Mouse (Mus musculus): Measurements from ENCODE around the gene Zfp672. TPM values are rescaled to one million over a fixed set of nuclear protein-coding genes. Genes with fewer than 3 reads are reported as not detected.
"Not testable (repeated sequence)": the region's sequence is repeated elsewhere in the genome, so short reads cannot be mapped to it uniquely, and the experiment has no call there.

Zfp672 gene
- 30.8 and 38.3 TPM in 2 replicates for polyA plus RNA-seq (2012; rRNA removed)

DNA sequence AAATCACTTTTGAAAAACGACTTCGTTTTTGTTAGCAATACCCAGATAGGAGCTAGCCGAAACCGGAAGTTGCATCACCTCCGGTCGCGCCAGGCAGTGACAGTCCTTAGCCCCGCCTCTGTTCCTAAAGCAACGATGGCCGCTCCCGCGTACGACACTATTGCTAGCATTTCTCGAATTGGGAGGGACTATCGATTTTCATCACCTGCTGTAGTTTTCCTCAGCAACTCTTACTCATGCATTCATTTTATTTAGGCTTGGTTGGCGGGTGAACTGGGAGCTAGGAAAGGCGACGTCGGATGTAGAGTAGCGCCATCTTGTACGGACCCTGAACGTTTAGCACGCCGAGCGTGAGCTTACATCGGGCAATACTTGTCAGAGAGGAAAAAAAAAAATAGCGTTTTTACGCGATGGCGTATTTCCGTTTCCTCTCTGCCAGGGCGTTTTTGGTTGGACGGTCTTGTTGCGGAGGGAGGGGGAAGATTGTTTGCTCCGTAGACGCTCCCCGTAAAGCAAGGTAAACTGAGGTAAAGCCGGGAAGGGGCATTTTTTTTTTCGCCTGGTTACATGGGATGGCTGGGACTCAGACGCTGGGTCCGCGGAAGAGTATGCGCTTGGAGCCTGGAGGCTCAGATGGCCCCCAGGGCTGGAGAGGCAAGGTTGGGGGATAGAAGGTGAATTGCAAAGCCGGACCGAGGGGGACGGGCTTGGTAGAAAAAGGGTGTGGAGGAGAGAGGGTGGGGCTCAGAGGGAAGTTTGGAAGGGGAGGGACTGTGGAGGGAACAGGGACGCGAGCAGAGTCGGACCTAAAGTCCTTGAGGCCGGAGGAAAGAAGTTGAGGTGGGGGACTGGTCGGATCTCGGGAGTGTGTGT lies at the start of gene Zfp672, which contains the start of gene Sh3bp5l:
Gene Zfp672 (minus strand): TSS at position 64 of the 873 bp plus-strand sequence.
Gene Sh3bp5l (plus strand): TSS at position 449 of the 873 bp plus-strand sequence.
- Histone ChIP-seq H3K27ac (ENCODE audit: insufficient read depth, low read depth, low read length) (peak within 1 kb of the TSS; percentile 91), H3K4me3 (ENCODE audit: insufficient read depth, low read depth, low read length) (peak within 1 kb of the TSS; percentile 72), H3K27me3 (replicated peaks; ENCODE audit: control insufficient read depth, insufficient read depth, low read length) (no peaks in the 10 kb centered on the region), H3K4me1 (ENCODE audit: control insufficient read depth, insufficient read depth, low read length) (peaks cover 8% of the 10 kb centered on the region), H3K36me3 (ENCODE audit: control insufficient read depth, insufficient read depth, low read length) (no peaks in the 10 kb centered on the region)
- under 1% methylated on average over 52 of the region's 52 CpGs for WGBS
- TF ChIP-seq CTCF (conservative IDR thresholded peaks at IDR 0.05; ENCODE audit: insufficient read depth, insufficient read length, low read depth, low read length) (no peak), POLR2A (IDR thresholded peaks at IDR 0.05; ENCODE audit: low read depth, low read length) (no peak)
- peak; percentile 97 for DNase-seq

DNA sequence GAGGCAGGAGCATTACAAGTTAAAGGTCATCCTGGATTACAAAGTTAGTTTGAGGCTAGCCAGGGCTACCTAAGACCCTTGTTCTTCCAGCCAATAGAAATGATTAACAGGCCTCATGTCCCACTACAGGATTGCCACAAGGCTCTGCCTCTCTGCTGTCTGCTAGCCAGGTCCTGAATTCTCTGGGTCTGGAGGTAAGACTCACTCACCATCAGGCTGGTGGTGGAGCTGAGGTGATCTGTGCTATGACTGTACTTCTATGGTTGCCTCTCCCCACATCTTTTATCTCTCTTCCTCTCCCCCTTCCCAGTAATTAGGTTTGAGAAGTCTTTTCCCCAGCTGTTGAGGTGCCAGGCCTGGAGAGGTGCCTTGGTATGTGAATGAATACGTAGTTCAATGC lies 49.4 kb upstream of the Zfp672 start:
- TF ChIP-seq CTCF (conservative IDR thresholded peaks at IDR 0.05; ENCODE audit: insufficient read depth, insufficient read length, low read depth, low read length) (no peak), POLR2A (IDR thresholded peaks at IDR 0.05; ENCODE audit: low read depth, low read length) (no peak)
- H3K27me3 ChIP-seq (replicated peaks; ENCODE audit: control insufficient read depth, insufficient read depth, low read length) = no peaks in the 10 kb centered on the region
- 92% methylated on average over 1 of the region's 1 CpGs for WGBS
- H3K4me3 ChIP-seq (ENCODE audit: insufficient read depth, low read depth, low read length) = no peak overlapping the region
- no peaks in the 10 kb centered on the region for H3K36me3 ChIP-seq (ENCODE audit: control insufficient read depth, insufficient read depth, low read length)
- no peak overlapping the region for H3K27ac ChIP-seq (ENCODE audit: insufficient read depth, low read depth, low read length)
- no peaks in the 10 kb centered on the region for H3K4me1 ChIP-seq (ENCODE audit: control insufficient read depth, insufficient read depth, low read length)
- no peak for DNase-seq

DNA sequence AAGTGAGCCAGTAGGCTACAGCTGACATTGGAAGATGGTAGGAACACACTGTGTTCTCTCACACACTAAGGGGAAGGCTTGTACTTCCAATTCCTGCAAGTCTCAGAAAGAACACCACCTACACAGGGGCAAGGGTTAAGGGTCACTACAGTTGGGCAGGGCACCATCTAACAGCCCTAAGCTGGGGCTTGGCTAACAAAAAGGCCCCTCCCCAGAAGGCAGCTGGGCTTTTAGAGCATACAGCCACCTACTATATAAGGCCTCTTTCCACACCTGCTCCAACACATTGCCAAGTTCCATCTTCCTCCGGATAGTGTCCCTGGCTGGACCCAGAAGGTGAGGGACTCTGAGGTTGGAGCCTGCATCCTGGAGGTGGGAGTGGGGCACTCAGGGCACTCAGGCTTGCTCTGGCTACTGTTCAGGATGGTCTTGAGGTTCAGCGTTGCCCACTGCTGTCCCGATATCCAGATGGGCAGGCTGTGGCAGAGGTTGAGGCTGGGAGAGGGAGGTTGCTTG lies 48.7 kb upstream of the Zfp672 start, which contains the start of gene Lypd8:
Gene Lypd8 (plus strand): TSS at position 281 of the 516 bp plus-strand sequence.
- no peaks in the 10 kb centered on the region for H3K27me3 ChIP-seq (replicated peaks; ENCODE audit: control insufficient read depth, insufficient read depth, low read length)
- DNase-seq = no peak
- no peaks in the 10 kb centered on the region for H3K36me3 ChIP-seq (ENCODE audit: control insufficient read depth, insufficient read depth, low read length)
- 87% methylated on average over 3 of the region's 3 CpGs for WGBS
- no peaks in the 10 kb centered on the region for H3K4me1 ChIP-seq (ENCODE audit: control insufficient read depth, insufficient read depth, low read length)
- no peak for TF ChIP-seq POLR2A (IDR thresholded peaks at IDR 0.05; ENCODE audit: low read depth, low read length)
- no peak within 1 kb of the TSS for H3K27ac ChIP-seq (ENCODE audit: insufficient read depth, low read depth, low read length)
- H3K4me3 ChIP-seq (ENCODE audit: insufficient read depth, low read depth, low read length) = no peak within 1 kb of the TSS

DNA sequence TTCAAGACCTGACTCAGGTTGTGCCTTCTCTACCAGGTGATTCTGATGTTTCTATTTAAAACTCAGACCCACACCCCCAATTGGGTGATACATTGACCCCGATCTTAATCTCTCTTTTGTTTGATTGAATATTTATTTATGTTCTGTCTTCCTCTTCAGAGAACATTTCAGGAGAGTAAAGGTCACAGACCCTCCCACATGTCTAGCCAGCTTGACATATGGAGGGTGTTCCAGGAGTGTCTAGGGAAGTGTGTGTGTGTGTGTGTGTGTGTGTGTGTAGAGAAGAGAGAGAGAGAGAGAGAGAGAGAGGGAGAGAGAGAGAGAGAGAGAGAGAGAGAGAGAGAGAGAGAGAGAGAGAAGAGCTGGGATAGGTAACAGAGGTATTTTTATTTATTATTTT lies 47.5 kb upstream of the Zfp672 start:
- TF ChIP-seq POLR2A (IDR thresholded peaks at IDR 0.05; ENCODE audit: low read depth, low read length) (no peak), CTCF (conservative IDR thresholded peaks at IDR 0.05; ENCODE audit: insufficient read depth, insufficient read length, low read depth, low read length) (no peak)
- WGBS = 67% methylated on average over 1 of the region's 1 CpGs
- Histone ChIP-seq H3K27ac (ENCODE audit: insufficient read depth, low read depth, low read length) (no peak overlapping the region), H3K36me3 (ENCODE audit: control insufficient read depth, insufficient read depth, low read length) (no peaks in the 10 kb centered on the region), H3K27me3 (replicated peaks; ENCODE audit: control insufficient read depth, insufficient read depth, low read length) (no peaks in the 10 kb centered on the region), H3K4me1 (ENCODE audit: control insufficient read depth, insufficient read depth, low read length) (no peaks in the 10 kb centered on the region), H3K4me3 (ENCODE audit: insufficient read depth, low read depth, low read length) (no peak overlapping the region)
- no peak for DNase-seq

DNA sequence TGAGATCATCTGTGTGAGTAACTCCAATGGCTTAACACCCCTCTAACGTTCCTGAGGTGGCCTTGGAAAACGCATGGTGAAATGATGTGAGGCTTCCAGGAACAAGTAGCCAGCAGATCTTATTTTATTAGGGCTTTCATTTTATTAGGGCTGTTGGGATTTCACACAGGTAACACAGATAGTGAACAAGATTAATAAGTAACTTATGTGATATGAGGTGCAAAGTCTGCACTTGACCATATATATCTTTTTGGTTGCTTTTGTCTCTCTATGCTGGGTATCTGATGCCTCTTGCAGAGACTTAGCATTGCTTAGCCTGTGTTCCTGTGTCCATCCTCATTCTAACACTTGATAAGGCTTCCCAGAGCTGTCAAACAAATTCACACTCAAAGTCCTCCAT lies 47.1 kb upstream of the Zfp672 start:
- no peak overlapping the region for H3K4me3 ChIP-seq (ENCODE audit: insufficient read depth, low read depth, low read length)
- H3K27ac ChIP-seq (ENCODE audit: insufficient read depth, low read depth, low read length) = no peak overlapping the region
- no peaks in the 10 kb centered on the region for H3K4me1 ChIP-seq (ENCODE audit: control insufficient read depth, insufficient read depth, low read length)
- no peak for TF ChIP-seq CTCF (conservative IDR thresholded peaks at IDR 0.05; ENCODE audit: insufficient read depth, insufficient read length, low read depth, low read length)
- WGBS = 85% methylated on average over 2 of the region's 2 CpGs
- no peak for DNase-seq
- no peaks in the 10 kb centered on the region for H3K27me3 ChIP-seq (replicated peaks; ENCODE audit: control insufficient read depth, insufficient read depth, low read length)
- no peaks in the 10 kb centered on the region for H3K36me3 ChIP-seq (ENCODE audit: control insufficient read depth, insufficient read depth, low read length)

DNA sequence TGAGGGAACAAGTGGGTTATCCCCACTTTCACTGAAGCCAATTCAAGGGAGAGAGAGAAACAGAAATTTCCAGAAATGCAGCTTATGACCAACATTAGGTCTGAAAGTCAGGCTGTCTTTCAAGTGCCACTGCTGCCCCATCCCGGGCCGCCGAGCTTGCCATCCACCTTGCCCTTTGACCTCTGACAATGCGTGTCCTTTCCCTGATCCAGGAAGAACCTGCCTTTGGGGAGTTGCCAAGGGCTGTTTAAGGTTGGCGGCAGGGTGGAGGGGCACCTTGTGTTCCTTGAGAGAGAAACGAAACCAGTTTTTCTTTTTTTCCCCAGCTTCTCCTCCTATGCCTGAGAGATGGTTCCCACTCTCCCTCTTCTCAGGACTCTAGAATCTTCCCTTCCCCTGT lies 36.1 kb upstream of the Zfp672 start:
- not testable (repeated sequence) for H3K27ac ChIP-seq (ENCODE audit: insufficient read depth, low read depth, low read length); H3K27me3 ChIP-seq (replicated peaks; ENCODE audit: control insufficient read depth, insufficient read depth, low read length); H3K4me1 ChIP-seq (ENCODE audit: control insufficient read depth, insufficient read depth, low read length); H3K4me3 ChIP-seq (ENCODE audit: insufficient read depth, low read depth, low read length); DNase-seq; H3K36me3 ChIP-seq (ENCODE audit: control insufficient read depth, insufficient read depth, low read length)
- WGBS = no CpG with 5 or more reads among the region's 6 CpGs

DNA sequence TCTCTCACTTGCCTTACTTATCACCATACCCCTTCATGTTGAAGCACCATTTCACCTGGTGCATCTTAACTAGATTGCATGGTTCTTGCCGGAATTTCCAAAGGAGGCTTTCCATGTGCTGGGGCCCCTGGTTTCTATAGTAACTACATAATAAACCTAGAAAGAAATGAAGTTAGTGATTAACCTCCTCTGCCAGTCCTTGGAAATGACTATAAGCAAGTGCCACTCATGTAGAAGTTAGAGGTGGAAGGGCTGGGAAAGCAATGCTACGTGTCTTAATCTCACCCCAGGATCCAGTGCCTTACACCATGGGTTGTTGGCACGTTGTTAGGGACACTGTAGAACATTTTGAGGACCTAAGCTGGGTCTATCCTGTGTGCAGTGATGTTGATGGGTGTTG lies 34.3 kb upstream of the Zfp672 start:
- H3K27me3 ChIP-seq (replicated peaks; ENCODE audit: control insufficient read depth, insufficient read depth, low read length) = no peaks in the 10 kb centered on the region
- no peak overlapping the region for H3K4me3 ChIP-seq (ENCODE audit: insufficient read depth, low read depth, low read length)
- H3K27ac ChIP-seq (ENCODE audit: insufficient read depth, low read depth, low read length) = 0 out of 2 replicates have a peak overlapping the region, but pooled peaks have one; percentile 32
- no peak for DNase-seq
- TF ChIP-seq POLR2A (IDR thresholded peaks at IDR 0.05; ENCODE audit: low read depth, low read length) = no peak
- no peak for TF ChIP-seq CTCF (conservative IDR thresholded peaks at IDR 0.05; ENCODE audit: insufficient read depth, insufficient read length, low read depth, low read length)
- no peaks in the 10 kb centered on the region for H3K36me3 ChIP-seq (ENCODE audit: control insufficient read depth, insufficient read depth, low read length)
- 54% methylated on average over 3 of the region's 3 CpGs for WGBS
- H3K4me1 ChIP-seq (ENCODE audit: control insufficient read depth, insufficient read depth, low read length) = peaks cover 3% of the 10 kb centered on the region; the same call in 1 of the 2 replicates

DNA sequence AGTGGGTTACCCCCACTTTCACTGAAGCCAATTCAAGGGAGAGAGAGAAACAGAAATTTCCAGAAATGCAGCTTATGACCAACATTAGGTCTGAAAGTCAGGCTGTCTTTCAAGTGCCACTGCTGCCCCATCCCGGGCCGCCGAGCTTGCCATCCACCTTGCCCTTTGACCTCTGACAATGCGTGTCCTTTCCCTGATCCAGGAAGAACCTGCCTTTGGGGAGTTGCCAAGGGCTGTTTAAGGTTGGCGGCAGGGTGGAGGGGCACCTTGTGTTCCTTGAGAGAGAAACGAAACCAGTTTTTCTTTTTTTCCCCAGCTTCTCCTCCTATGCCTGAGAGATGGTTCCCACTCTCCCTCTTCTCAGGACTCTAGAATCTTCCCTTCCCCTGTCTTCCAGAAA lies 32.4 kb upstream of the Zfp672 start:
- WGBS = no CpG with 5 or more reads among the region's 6 CpGs
- DNase-seq; H3K36me3 ChIP-seq (ENCODE audit: control insufficient read depth, insufficient read depth, low read length); H3K4me3 ChIP-seq (ENCODE audit: insufficient read depth, low read depth, low read length); H3K4me1 ChIP-seq (ENCODE audit: control insufficient read depth, insufficient read depth, low read length); H3K27ac ChIP-seq (ENCODE audit: insufficient read depth, low read depth, low read length); H3K27me3 ChIP-seq (replicated peaks; ENCODE audit: control insufficient read depth, insufficient read depth, low read length): not testable (repeated sequence)
